Mouse (Mus musculus) right cerebral cortex, adult 18-20 months (tissue): ENCODE measurements around the gene Rbl2.

Experiments used
- DNase-seq: peaks from one replicate; pipeline ENCODE4 v3.0.0; 2022; ENCODE audit warnings: mixed read lengths

The Rbl2 gene

DNA sequence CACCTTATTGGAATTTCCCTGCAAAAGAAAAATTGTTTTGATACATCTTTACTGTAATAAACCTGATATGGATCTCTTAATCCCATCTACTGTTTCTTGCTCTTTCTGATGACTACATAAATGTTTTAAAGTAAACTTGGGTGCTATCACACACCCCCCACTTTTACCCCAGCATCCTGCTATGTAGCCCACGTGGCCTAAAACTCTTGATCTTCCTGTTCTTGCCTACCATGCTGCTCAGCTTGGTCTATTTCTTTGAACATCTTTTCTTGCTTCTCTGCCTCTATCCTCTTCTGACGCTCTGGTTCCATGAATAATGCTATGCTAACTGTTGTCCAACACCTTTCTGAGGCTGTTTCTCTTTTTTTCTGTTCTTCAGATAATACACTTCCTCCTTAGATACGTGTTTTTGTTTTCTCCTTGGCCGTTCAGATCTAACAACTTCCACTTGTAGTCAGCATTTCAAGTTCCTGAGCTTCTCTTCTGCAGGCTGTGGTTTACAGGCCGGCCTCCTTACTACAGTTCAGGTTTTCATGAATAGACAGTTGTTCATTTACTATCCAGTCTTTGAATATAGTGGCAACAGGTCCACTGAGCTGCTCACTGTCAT is 42.1 kb downstream of the Rbl2 start:
- no peak for DNase-seq

DNA sequence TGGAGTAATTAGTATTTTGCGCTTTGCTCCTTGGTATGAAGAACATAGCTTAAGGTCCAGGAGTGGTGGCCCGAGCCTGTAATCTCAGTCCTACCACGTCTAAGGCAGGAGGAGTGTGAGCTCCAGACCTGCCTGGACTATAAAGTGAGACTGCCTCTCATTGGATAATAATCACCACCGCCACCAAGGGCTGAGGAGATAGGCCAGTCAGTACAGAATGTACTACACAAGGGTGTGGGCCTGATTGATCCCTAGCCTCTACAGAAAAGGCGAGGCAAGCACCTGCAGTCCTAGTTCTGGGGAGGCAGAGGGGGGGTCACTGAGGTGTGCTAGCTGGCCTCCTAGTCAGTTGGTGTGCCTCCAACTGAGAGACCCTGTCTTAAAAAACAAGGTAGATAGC is 44.6 kb downstream of the Rbl2 start:
- DNase-seq = no peak

DNA sequence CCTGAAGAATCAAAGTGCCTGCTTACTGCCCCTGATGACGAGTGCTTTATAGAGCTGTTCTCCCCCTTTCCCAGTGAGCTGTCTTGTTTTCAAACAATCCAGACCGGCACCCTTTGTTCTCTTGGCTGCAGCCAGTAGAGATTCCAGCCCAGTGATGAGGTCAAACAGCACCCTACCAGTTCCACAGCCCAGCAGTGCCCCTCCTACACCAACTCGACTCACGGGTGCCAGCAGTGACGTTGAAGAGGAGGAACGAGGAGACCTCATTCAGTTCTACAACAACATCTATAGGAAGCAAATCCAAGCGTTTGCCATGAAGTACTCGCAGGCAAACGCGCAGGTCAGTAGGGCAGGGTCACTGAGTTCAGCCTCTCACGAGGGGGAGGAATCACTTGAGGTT is 45.1 kb downstream of the Rbl2 start:
- no peak for DNase-seq

DNA sequence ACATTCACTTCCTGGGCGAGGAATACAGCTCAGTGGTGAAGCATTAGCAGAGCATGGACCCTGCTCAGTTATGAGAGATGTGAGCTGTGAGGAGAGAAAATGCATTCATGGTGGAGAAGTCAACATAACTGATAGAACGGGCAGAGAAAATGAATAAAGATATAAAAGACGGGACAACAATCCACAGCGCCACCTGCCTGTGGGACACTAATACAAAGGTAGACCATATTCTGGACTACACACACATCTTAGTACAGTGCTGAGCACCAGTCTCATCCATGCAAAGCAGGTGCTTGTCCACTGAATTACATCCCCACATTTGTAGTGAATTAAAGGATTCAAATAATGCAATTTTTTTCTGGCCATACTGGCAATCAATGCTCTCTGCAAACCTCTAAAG is 47.7 kb downstream of the Rbl2 start:
- no peak for DNase-seq

DNA sequence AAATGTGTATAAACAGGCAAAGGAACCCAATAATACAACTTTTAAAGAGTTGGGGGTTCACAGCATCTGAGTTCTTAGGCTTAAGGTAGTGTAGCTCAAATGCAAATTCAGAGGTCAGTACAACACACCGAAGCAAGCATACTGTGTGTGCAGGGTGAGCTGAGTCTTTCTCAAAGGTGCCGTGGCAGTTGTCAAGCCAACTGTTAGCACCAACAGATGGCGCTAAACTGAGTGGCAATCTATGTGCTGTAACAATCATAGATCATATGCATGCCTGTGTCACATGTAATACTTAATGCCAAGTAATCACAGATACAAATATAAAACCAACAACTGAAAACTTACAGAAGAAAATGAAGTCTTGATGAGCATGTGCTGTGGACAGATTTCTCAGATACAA is 48.3 kb downstream of the Rbl2 start:
- DNase-seq = no peak

DNA sequence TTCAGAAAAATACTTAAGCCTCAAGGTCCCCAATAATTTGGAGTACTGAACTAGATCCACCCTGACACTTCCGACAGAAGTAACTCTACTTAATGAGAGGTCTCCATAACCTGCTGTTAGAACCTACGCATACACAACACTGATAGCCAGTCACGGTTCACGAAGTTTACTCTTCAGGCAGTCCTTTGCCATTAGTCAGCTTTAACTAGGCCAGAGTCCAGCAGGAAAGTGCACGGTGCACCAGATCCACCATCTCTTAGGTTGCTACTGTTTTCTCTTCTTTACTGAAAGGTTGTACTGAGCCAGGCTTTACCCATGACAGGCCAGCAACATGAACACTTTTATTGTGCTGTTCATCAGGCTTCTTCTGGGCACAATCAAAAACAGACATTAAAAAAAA is 54.5 kb downstream of the Rbl2 start:
- DNase-seq = no peak

DNA sequence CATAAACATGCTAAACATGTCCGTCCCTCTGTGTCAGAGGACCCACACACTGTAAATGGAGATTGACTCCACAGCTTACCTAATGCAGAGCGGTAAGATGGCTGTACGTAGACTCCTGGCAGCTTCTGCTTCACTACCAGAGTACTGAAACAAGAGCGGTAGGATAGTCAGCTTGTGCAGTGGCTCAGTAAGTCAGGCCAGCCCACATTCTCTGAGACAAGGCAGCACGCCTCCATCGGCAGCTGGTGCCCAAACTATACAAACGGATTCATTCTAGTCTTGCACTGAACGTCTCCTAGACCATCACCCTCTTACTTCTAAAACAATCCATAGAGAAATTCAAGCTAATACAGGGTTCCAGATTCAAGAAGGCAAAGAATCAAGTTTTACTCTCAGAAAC is 56.9 kb downstream of the Rbl2 start:
- peak; percentile 66 for DNase-seq

DNA sequence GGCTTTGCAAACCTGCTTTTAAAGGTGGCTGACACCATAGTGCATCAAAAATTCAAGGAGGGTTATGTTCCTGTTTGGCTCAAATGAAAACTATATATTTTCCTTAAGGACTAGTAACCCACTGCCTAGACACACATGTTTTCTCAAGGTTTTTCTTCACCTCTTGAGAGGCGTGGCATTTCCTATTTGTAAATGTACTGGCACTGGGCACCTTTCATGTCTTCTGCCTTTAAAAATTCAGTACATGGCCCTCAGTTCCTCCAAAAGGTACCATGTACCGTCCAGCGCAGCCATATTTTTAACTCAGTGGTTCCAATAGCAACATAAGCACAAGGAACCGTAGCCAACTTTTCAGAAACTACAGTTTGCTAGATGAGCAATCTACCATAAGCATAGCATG is 62.9 kb downstream of the Rbl2 start:
- DNase-seq = no peak

DNA sequence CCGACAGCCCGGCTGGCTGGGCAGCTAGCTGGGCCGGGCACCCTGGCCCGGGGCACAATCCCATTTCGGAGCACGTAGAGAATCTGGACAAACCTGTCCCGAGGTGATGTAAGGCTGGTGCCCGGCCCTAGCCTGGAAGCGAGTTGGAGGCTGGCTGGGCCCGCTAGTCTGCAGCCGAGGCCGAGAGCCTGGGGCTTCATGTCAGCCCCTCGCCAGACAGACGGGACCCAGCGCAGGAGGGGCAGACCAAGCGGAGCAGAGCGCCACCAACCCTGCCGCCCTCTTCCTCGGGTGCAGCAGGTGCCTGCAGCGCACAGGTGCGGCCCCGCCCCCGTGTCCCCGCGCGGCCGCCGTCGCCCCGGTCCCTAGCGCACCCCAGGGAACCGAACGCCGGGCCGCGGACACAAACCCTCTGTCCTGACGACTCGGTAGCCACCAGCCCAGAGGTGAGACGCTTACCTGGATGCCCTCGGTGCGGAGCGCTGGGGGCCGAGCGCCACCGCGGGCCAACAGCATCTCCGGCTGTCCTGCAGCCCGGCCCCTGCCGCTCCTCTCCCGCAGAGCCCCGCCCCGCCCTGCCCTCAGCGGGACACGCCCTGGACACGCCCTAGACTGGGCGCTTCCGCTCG is 63.7 kb downstream of the Rbl2 start:
- no peak for DNase-seq

DNA sequence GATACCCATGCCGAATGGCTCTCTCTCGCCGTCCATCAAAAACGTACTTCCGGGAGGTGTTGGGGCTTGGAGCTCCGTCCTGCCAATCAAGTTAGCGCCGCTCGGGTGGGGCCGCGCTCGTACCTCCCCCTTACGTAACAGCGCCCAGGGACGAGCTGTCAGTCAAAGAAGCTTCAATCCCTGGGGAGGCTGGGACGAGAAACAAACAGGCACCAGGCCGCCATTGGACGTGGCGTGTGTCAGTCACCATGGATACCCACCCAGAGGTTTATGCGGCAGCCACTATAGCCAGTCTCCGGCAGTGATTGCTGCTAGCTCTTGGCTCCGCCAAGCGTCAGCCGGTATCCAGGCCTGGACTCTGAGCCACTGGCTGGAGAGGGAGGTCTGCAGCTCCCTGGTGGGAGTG is 64.2 kb downstream of the Rbl2 start:
- DNase-seq = peak; percentile 100

DNA sequence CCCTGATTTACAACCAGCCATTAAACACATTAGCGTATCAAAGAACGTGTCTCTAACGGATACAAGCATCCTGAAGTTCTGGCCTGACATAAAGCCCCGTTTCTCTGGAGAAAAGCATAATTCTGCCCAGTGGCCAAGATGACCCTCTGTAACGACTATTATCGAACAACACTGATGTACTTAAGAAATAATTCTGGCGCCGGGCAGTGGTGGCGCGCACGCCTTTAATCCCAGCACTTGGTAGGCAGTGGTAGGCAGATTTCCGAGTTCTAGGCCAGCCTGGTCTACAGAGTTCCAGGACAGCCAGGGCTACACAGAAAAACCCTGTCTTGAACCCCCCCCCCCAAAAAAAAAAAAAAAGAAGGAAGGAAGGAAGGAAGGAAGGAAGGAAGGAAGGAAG is 64.8 kb downstream of the Rbl2 start:
- DNase-seq = no peak

DNA sequence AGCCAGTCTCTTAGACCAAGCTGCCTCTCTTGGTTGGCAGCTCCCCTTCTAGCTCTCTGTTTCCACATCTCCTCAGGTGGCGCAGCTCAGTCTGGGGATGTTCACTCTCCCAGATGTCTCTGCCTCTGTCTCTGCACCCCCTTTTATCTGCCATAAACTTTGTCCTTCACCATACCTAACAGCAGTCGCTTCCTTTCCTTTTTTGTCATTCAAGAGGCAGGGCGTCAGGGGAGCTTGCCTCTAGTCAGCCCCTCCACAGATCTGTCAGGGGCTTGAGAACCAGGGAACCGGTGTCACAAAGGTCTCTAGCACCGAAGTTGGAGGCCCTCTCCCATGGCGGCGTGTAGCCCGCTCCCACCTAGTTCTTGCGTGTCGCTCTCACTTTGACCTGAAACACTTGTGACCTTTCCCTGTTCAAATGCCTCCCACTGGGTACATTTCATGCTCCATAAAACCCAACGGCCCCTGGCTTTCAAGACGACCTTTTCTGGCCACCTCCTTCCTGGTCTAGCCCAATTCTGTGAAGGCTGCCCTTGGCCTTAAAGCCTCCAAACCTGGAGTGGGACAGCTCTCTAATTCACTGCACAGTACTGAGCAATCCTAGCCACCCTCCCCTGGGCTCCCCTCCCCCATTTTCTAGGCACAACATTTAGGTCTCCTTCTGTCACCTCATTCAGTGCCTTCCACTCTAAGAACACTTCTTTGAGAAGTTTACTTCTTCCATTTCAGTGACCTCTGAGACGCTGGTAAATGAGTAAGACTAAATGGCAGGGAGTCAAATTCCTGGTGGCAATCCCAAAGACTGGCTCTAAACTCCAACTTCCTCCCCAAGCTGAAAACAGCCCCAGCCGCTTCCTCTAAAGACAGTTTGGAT is 65.7 kb downstream of the Rbl2 start:
- DNase-seq = no peak

DNA sequence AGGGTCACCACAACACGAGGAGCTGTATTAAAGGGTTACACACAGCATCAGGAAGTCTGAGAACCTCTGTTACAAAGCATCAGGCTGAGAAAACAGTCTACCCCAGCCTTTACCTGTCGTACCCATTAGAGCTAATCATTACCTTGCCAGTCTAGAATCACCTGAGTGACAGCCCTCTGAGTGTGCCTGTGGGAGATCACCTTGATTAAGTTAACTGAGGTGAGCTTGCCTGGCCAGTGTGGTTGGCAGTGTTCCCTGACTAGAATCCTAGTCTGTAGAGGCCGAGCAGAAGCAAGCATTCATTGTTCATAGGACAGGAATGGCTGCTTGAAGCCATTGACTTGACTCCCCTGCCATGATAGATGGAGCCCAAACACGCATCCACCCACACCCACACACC is 71.0 kb downstream of the Rbl2 start:
- DNase-seq = no peak

DNA sequence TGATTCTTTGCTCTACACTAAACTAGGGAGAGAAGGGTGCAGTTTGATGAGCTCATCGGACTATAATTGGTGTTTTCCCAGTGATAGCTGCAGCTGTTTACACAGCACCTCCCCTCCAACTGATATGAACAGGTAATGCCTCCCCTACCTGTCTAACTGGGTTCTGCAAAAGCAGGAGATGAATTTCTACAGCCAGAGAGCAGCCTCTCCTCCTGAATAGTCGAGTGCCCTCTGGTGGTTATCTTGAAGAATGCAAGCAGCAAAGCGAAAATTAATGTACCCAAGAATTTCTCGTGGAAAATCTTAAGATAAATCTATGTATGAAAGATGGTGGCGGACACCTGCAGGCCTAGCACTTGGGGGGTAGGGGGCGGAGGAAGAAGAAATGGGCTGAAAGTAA is 77.9 kb downstream of the Rbl2 start:
- peak; percentile 55 for DNase-seq

DNA sequence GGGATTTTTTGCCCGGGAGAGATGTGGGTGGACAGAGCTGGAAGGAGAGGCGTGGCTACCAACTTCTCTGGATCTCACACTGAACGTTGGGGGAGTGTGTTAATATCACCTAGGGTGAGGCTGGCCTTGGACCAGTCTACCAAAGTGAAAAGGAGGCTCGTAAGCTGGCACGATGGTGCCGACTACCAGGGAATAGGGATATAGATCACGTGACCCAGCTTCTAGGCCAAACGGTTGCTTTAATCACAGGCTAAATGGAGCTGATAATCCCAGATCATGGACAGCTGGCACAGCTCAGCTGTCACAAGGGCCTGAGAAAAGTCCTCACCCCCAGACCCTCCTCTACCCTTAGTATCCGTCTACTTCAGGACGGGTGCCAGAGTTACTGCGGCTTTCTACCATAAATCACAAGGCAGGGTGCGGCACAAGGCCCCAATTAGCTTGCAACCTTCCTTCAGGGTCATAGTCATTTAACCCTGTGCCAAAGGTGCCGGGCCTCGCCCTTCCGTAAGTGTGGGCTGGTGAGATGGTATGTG is 78.9 kb downstream of the Rbl2 start:
- no peak for DNase-seq

DNA sequence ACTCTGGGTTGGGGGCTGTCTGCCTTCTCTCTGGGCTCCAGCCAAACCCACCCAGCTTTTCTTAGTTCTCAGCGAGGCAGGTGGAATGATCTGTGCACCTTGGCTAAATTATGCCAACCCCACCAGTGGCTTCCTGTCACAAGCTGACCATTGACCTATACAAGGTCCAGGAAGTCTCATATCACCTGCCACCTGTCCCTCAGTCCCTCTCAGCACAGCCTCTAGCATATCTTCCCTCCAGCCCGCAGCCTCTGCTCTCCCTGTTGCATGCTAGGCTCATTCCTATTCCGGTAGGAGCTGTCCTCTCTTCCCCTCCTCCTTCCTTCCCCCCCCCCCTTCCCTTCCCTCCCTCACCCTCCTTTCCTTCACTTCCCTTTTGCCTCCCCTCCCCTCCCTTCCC is 79.4 kb downstream of the Rbl2 start:
- DNase-seq = no peak

DNA sequence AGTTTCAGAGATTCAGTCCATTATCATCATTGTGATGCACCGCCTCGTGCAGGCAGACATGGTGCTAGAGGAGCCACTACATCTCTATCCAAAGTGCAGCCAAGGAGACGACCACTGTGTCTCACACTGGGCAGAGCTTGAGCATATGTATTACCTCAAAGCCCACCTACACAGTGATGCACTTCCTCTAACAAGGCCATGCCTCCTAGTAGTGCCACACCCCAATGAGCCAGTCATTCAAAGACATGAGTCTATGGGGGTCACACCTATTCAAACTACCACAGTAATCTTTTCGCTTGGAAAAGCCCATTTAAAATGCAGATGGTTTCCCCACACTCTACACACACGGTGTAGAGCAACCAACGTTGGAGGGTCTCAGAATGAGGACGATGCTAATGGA is 81.7 kb downstream of the Rbl2 start:
- no peak for DNase-seq

DNA sequence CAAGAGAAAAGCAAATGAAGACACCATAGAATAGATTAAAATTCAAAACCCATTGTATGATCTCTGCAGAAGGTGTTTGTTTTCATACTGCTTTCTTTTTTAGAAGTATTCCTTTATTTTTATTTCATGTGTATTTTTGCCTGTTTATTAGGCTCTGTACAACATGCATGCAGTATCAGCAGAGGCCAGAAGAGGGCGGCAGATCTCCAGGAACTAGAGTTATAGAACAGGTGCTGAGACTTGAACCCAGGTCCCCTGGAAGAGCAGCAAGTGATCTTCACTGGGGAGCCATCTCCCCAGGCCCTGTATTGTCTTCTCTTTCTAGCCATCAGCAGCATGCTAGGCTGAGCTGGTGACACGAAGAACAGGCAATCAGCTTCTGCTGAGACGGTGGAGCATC is 84.0 kb downstream of the Rbl2 start:
- DNase-seq = no peak

DNA sequence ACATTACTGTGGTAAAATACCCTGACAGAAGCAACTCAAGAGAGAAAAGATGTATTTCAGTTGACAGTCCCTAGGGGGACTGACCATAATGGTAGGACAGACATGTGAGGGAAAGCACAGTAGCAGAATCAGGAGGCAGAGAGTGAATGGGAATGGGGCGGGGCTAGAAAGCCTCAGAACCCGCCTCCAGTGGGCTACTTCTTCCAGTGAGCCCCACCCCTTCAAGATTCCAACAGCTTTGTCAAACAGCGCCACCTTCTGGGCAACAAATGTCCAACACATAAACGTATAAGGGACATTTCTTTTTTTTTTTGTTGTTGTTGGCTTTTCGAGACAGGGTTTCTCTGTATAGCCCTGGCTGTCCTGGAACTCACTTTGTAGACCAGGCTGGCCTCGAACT is 84.7 kb downstream of the Rbl2 start:
- DNase-seq = no peak

DNA sequence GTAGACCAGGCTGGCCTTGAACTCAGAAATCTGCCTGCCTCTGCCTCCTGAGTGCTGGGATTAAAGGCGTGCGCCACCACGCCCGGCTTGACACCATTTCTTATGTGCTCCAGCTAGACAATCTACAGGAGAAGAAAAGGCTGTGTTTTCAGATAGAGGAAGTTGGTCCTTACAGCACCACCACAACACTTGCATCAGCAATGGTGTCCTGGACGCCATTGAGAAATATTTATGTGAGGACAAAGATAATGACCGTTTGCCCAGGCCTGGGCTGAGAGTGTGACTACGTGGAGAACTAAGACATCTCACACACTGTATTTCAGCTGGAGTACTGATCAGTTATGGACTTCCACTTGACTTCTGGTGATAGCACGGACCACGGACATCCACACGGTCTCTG is 88.8 kb downstream of the Rbl2 start:
- no peak for DNase-seq

DNA sequence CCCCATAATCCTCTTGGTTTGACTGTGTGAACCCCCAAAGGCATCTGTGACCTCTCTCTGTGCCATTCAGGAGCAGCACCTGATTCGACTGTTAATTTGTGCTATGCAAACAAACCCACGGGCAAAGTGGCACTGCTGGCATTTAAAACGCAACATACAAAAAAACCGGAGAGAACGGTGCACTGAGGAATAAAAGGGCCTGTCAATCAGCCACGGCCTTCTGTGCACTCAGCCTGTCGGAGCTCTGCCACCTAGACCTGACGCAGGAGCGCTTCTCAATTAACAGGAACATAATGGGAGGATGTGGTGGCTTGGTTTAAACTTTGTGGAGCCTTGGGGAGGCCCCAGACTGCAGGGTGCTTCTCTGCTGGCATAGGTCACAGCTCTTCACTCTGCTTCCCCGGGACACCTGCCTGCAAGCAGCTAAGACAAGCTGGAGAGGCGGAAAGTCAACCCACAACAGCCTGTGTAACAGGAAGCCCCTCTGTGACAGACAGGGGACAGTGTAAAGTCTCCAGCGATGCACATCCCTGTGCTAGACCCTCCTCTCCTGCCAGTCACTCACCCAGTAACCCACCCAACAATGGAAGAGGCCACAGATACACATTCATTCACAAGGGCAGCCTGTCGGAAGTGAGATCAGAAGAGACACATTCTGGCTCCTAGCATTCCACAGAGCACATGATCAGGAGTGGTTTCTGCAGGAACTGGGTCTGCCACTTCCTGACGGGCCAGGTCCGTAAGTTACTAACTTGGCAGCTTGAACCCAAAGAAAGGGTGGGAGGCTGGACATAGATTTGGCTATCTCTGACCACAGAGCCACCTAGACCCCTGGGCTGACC is 90.3 kb downstream of the Rbl2 start:
- no peak for DNase-seq

DNA sequence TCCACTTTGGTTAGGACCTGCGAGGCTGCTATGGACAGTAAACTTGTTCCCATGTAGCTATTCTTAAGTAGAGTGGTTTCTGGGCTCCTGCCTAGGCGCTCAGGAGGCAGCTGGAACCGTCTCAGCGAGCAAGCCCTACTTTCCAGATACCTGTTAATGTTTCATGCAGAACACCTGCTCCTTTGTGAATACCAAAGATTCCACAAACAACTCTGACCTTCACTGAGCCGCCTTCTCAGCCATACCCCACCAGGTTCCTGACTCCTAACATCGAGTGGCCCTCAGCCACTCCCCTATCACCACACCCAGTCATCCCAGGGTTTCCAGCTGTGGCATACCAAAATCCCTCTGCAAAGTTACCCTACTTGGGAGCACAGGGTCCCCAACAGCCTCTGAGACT is 100.3 kb downstream of the Rbl2 start:
- DNase-seq = no peak

DNA sequence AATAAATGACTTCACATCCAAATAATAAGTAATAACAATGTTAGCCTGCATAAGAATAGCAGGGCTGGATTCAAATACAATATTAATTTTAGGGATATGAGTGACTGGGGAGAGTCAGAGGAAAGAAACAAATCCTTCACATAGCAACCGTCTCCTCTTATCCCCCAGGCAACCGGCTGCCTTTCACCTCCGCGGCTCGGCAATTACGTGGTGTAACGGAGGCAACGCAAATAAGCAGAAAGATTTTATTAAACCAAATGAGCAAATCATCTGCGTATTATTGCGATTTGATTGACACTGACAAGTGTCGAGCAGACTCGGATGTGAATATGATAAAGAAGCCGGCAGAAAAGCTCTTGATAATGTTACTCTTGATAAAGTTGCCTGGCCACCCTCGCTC is 101.1 kb downstream of the Rbl2 start:
- DNase-seq = no peak
